Mouse (Mus musculus): ENCODE results near the gene Tpm1.
A peak's percentile ranks its signal among the peaks of the same experiment; 100 is the strongest.

Gene Tpm1

DNA sequence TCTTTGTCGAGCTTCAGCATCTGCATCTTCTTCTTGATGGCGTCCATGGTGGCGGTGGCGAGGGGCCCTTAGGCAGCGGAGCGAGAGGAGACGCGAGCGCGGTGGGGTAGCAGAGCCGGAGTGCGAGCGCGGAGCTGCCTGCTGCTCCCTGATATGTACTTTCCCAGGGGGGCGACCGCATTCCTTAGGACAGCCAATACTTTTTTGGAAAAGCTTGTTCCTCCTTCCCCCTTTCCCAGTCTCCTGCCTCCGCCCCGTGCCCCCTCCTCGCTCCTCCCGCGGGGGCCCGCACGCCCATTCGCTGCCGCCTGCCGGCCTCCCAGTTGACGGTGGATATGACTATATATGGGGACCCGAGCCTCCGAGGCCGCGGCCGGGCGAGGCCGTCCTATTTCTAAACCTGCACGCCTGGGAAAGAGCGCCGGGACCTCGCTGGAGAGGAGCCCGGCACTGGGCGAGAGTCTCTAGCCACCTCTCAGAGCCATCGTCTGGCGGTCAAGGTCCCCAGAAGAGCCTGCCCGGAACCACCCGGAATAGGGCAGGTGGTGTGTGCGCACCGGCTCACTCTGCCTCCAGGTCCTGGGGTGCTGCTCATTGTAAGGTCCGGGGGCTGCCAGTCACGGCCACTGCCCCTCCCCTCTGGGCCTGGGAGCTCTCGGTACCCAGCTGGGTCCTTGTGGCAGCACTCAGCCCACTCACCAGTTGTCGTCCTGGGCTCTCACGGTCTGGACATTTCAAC is at the start of gene Tpm1:
TSS of gene Tpm1 (minus strand) at position 321 of the 739 bp plus-strand sequence.
- DNase-seq (ENCODE audit: low read depth, low spot score) = peak; percentile 29

DNA sequence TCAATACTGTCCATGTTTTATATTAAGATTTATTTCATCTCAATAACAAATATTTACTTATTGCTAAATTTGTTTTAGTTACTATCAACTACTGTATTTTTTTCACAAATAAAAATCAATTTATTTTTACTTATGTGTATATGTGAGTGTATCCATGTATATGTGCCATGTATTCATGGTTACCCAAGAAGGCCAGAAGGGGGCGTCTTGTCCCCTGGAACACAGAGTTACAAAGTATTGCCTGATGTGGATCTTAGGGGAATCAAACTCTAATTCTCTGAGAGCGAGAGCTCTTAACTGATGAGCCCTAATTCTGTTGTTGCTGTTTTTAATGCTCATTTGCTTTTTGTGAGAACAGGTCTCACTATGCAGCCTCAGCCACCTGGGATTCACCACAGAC is 45.2 kb upstream of the Tpm1 start:
- no peak for DNase-seq (ENCODE audit: low read depth, low spot score)

DNA sequence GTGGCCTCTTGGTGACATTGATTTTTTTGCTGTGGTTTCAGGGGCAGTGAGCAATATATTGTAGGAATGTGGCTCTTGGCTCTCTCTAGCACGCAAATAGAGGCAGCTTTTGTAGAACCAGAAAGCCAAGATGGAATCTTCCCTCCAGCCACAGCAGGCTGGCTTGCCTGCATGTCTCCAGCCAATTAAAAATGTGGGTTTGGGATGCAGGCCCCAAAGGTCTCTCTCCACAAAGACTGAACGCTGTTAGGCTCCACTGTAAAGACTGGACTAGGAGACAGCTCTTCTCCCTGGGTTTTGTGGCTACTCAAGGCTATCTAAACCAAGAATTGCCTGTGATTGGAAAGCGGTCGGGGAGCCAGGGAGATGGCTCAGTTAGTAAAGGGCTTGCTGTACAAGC is 43.0 kb upstream of the Tpm1 start:
- no peak for DNase-seq (ENCODE audit: low read depth, low spot score)

DNA sequence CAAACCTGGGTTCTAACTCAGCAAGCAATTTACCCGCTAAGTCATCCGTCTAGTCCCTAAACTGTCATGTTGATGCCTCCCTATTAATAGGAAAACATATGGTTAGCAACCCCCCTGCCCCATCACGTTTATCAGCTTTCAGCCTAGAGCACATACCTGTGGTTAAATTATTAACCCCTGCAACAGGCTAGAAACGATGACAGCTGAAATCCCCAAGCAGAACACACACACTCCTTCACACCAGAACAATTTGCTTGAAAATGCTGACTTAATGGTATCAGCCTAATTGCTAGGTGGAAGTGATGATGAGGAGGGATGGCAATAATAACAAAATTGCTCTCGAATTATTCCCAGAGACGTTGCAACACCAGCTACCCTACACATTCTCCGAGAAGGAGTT is 42.4 kb upstream of the Tpm1 start:
- no peak for DNase-seq (ENCODE audit: low read depth, low spot score)

DNA sequence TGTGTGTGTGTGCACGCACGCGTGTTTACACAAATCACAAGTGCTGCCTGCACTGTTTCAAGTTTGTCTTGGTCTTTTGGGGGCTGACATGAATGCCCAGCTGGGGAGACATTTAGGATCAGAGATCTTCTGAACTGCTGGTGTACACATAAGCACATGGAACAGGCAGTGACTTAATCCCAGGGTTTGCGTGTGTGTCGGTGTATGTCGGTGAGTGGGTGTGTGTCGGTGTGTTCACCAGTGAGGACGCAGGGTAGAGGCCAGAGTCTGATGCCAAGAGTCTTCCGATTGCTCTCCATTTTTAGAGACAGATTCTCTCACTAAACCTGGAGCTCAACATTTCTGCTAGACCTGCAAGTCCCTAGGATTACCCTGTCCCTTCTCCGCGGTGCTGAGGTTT is 41.9 kb upstream of the Tpm1 start:
- no peak for DNase-seq (ENCODE audit: low read depth, low spot score)

DNA sequence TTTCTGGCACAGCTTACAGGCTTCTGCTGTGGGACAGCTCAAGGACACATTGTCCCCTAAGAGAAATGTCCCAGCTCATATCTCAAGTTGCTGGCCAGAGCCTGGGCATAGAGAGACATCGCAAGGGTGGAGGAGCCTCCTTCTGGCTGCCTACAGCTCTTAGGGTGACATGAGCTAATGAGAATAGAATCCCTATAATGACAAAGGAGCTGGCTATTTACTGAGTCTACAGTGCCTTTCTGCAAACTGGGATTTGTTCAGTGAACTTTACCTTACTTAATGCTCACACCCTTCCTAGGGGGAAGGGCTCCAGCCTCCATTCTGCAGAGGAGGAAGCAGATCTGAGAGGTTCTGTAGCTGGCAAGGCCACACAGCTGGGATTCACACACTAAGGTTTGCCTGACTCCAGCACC is 41.4 kb upstream of the Tpm1 start:
- no peak for DNase-seq (ENCODE audit: low read depth, low spot score)

DNA sequence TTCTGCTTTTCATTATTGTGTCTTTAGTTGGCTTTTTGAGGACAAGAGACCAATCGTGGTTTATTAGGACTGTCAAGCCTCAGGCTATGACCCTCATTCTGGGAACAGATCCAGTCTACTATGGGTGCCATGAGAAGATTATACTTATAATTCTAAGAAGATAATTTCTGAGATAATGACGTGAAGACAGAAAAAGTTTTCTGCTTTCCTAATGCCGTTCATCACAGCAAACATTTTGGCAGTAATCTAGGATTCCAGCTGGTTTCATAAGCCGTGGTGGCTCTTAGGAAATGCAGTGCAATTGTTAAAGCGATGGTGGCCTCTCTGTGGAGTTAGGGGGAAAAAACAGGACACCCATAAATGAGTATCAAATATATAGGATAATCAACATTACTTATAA is 40.0 kb upstream of the Tpm1 start:
- no peak for DNase-seq (ENCODE audit: low read depth, low spot score)

DNA sequence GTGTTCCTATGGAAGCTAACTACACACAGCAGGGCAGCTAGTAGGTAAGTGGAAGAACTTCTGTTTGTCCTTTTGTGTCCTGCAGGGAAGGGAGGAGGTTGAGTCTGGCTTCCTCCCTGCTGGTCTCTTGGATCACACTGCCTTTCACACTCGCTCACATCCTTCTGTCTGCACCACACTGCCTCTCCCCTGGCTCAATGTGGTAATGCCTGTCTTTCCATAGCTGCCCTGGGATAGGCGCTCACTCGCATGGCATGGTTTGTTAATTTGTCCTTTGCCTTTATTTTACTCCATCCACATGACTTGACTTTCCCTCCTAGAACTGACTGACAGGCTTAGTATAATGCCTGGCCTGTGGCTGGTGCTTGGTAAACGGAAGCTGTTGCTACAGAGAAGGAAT is 34.6 kb upstream of the Tpm1 start:
- peak; percentile 28 for DNase-seq (ENCODE audit: low read depth, low spot score)

DNA sequence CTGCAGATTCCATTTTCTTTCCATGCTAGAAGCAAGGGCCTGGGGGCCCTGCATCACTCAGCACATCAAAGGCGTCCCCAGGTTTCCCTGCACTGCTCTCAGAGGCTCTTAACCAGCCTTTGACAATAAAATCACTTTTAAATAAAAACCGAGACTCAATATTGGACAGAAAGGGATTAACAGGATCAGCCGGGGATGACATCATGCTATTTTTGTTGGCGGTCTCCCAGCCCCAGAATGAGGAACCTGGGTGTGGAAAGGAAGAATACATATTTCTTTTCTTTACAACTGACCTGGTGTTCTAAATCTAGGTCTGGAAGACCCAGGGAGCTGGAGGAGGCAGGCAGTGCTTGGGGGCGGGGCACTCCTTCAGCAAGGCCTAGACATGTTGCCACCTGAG is 32.5 kb upstream of the Tpm1 start:
- DNase-seq (ENCODE audit: low read depth, low spot score) = no peak

DNA sequence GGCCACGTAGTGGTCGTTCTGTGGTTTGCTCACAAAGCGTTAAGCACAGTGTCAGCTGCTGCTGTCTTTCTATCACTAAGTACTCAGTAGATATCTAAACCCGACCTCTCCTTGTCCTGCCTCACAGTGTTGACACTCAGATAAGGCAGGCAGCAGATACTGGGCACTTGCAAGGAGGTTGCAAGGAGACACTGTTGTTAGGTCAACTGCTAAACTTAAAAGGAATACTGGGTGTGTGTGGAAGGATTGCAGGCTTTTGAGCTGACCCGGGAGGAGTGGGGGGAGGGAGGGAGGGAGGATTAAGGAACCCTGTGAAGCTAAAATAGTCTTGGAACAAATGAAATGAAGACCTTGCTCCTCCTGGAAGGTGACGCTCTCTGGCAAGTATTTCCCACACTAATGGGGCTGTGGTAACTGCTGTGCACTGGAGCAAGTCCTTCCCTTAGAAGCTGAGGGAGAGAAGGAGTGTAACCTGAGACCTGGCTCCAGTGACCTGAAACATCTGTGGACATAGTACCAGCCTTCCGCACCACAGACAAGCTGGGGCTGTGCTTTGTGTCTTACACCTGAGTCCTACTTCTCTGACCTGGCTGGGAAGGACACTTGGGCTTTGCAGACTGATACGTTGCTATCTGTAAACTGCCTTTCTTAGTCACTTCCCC is 28.6 kb upstream of the Tpm1 start:
- DNase-seq (ENCODE audit: low read depth, low spot score) = no peak

DNA sequence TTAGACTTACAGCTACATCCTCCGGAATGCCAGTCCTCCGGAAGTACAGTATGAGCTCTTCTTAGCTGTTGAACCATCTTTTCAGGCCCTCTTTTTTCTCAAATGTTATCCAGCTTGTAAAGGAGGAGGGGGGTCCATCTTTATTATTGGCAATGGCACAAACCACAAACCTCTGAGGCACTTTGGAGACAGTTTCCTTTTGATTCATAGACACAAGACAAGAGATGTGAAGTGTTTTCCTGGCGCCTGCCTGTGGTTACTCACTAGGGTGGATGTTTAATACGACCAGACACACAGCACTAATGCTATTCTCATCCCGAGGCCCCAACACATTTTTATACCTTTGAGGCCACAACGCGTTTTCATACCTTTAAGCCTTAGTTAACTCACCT is 28.1 kb upstream of the Tpm1 start:
- DNase-seq (ENCODE audit: low read depth, low spot score) = no peak

DNA sequence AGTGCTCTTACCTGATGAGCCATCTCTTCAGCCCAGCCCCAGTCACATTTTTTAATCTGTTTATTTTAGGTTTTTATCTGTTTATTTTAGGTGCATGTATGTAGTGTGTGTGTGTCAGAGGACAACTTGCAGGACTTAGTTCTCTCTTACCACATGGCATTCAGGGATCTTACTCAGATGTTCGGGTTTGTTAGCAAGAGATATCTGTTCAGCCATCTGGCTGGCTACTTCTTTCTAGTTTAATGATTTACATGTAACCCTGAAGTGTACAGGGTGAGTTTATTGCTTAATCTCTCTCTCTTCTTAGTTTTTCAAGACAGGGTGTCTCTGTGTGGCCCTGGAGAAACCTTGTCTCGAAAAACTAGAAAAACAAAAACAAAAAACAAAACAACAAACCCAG is 23.0 kb upstream of the Tpm1 start:
- no peak for DNase-seq (ENCODE audit: low read depth, low spot score)

DNA sequence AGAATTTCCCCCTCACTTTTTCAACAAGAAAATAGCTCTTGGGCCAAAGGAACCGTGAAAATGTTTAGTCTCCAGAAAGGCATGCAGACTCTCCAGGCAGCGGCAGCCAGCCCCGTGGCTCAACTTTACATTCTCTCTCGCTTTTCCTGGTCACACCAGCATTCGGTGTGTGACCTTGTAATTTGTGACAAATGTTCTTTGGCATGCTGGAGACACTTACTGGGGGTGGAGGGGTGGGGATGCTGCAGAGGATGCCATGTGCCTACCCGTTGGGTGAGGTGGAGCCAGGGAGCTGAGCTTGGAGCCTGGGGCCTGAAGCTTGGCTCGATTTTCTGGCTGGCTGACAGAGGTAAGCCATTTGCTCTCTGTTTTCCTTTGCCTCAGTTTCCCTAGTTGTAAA is 22.4 kb upstream of the Tpm1 start:
- no peak for DNase-seq (ENCODE audit: low read depth, low spot score)

DNA sequence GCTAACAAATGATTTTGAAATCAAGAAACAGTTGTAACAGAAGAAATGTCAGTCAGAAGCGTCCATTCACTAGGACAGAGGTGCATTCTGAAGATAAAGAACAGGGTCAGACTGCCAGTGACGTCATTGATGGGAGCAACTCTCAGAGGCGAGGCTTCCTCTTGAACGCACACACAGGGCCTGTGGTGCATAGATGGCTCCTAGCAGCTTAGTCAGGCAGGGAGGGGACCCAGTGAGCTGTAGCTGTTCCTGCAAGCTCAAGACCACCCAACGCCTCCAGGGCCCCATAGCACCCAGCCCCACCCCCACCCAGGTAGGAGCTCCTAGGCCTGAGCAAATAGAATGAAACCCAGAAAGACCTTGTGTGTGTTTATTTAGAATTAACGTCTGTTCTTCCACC is 21.9 kb upstream of the Tpm1 start:
- peak; percentile 18 for DNase-seq (ENCODE audit: low read depth, low spot score)

DNA sequence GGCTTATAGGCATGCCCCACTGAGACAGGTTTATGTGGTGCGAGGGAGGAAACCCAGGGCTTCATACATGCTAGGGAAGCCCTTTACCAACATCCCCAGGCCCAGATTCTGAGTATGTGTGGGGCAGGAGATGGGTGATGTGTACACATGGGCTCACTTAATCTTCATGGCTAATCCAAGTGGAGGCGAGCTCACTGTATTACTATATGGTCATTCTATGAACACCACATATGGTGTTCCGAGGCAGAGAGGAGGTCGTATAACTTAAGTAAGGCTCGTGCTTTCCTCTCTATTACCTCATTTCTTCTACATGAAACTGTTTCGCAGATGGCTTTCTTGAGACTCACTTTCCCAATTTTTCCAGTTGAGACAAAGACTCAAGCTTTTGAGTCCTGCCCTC is 17.4 kb upstream of the Tpm1 start:
- DNase-seq (ENCODE audit: low read depth, low spot score) = no peak

DNA sequence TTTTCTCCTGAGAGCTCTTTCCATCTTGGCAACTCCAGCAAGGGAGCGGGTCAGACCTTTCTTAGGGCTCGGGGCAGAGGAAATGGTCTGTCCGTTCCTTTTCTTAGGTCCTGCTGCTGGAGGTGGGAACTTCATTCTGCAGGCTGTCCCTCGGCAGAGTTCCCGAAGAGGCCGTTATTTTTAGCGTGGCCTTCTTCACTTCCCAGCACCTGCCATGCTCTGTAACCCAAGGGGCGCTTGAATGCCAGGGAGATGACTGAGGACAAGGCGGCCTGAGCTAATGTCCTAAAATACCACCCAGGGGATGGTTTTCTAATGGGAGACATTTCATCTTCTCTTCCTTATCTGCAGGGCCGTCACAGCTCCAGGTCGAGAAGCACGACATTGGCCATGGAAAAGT is 10.5 kb upstream of the Tpm1 start:
- no peak for DNase-seq (ENCODE audit: low read depth, low spot score)

DNA sequence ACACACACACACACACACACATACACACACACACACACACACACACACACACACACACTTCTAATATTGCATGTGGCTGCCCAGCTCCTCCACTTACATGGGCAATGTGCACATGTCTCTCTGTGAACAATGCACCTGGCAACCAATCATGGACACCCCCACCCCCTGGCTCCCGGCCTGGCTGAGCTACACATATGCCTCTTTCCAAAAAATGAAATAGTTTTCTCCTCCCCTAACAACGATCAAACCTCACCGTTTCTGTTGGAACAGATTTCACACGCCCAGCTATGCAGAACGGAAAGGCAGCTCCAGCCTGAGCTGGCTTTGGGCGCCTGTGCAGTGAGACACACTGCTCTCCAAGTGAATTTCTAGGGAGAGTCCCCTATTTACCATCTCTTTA is 9.2 kb upstream of the Tpm1 start:
- DNase-seq (ENCODE audit: low read depth, low spot score) = no peak

DNA sequence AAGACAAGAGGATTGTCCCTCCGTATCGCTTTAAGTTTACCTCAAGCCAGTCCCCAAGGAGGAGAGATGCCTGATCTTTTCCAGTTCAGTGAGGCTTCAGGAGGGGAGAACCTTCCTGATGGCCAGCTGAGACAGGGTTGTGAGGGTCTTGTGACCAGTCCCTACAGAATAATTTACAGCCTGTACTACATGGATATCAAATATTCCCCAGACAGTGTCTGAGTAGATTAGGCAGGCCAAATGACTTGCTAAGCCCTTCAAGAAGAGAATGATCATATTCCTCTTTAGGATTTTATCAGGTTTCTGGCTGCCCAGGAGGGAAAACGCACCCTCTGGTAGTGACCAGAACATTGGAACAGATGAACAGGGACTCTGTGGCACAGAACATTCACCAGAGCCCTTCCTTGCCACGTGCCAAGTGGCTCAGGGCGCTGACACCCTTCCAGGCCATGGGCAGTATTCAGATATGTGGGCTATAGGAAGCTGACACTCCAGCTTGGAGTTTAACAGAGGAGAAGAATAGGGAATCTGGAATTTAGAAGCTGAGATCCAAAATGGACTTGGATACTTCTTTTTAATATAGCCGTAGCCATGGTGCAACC is 1.6 kb upstream of the Tpm1 start:
- DNase-seq (ENCODE audit: low read depth, low spot score) = no peak

DNA sequence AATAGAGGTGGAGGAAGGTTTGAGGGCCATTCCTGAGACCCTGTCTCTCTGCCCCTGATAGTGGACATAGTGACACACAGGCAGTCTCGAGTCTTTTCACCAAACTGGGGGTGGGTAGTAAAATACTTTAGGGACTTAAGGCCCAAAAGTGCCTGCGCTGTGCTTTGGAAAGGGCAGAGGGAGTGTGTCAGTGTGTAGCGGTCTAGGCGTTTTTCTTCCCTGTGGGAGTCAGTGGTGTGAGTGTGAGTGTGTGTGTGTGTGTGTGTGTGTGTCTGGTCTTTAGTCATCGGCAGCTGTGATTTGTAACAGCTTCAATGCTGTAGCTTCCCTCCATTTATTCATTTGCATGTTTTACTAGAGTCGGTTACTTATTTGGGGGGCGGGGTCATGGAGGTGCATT is 630 bp upstream of the Tpm1 start:
- DNase-seq (ENCODE audit: low read depth, low spot score) = no peak

DNA sequence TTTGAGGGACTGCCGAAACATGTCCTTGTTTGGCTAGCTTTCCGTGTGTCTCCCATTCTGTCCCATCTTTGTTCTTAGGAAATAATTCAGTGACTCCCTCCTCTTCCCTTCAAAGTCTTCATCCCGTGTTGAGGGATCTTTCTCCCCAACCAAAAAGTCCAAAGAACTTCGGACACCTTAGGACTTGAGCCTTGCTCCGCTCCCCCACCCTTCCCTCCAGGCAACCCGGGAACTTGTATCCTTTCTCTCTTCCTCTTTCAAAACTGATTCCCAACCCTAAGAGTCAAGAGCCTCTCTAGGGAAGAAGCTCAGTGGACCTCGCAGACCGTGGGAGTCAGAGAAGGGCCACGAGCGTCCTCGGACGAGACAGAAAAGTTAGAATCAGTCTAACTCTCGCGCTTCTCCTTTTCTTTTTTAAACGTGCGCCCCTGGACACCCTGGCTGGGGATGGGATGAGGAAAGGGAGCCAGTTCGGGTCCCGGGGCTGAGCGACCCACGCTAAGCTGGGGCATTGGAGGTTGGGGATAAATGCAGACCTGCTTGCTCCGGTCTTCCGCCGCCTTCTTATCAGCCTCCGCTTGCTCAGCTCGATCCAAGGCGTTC is 622 bp downstream of the Tpm1 start:
- DNase-seq (ENCODE audit: low read depth, low spot score) = no peak

DNA sequence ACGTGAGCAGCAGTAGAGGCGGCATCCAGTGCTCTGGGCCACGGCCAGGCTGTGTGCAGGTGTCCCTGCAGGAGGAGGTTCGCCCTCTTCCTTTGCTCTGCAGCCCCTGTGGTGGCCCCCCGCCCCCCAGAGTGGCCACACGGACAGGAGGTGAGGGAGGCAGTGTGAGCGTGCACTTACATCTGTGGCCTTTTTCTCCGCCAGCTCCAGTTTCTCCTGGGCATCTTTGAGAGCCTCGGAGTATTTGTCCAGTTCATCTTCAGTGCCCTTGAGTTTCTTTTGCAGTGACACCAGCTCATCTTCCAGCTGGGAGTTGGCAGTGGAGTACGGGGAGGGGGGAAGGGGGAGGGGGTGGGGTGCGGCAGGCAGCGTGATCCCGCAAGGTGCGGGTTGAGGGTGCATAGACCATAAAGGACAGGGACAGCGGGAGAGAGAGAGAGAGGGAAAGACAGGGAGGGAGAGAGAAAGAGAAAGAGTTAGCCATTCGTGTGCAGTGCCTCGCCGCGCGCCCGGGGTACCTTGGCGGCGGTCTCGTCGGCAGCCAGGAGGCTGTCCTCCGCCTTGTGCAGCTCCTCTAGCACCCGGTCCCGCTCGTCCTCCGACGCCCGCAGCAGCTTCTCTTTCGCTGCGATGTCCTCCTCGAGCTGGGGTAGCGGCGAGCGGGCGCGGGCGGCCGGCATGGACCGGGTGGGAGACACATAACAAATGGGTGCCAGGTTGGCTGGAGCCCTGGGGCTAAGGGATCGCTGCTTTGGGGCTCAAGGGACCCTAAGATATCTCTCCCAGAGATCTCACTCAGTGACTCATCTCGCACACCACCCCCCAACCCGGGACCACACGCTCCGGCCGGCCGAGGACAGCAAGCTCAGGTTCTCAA is 1.4 kb downstream of the Tpm1 start:
- no peak for DNase-seq (ENCODE audit: low read depth, low spot score)
